Mouse (Mus musculus) gastrocnemius, postnatal 14 days (tissue): ENCODE measurements at regions not wholly inside any gene's neighbourhood (a gene's known extent, or its start where the extent isn't known, plus 50 kb on each side); places are given as distances from the start of the nearest gene placed in this dataset.

Source experiments
- DNase-seq: peaks from one replicate; pipeline ENCODE4 v3.0.0; 2021; ENCODE audit warnings: mixed read lengths
- intact Hi-C: fragments of 180-260 bp; cut with DNase I; formaldehyde crosslinking; loops from one replicate; pipeline ENCODE4 v1.15.1; 2025; ENCODE audit warnings: low total_unique reads

DNA sequence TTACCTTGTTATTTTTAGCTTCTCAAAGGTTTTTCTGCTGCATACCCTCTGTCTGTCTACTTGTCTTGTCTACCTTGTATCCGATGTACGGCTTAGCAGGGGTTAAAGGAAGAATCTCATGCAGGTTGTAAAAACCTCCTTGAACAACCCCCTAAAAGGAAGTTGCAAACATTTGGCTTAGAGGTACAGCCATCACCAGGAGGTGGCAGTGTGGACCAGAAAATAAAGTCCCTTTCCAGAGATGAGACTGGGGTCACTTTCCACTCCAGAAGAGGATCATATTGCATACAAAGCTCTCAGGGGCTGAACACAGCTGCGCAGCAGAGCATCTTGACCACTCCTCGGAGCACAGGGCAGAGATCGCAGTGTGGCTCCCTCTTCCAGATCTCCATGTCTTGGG, 109.0 kb upstream of the Ralgapa2 start:
- peak; percentile 15 for DNase-seq

DNA sequence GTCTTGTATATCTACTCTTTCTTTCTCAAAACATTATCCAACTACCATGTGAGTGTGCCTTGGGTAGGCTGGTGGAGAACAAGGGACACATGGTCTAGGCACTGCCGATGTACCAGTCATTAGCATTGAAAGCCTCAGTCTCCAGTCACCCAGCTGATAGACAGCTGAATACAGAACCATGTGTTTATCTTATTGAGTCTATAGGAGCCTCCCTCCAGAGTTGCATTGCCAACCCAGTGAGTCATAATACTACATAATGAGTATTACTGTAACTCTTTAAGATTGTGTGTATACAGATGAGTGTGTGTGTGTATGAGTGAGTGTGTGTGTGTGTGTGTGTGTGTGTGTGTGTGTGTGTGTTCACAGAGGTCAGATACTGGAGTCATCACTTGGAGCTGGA, 110.9 kb upstream of the Ralgapa2 start:
- DNase-seq = no peak
- intact Hi-C loops = no loop called here

More for the DNA sequence above, 109.0 kb upstream of the Ralgapa2 start:
- intact Hi-C loops = no loop called here

DNA sequence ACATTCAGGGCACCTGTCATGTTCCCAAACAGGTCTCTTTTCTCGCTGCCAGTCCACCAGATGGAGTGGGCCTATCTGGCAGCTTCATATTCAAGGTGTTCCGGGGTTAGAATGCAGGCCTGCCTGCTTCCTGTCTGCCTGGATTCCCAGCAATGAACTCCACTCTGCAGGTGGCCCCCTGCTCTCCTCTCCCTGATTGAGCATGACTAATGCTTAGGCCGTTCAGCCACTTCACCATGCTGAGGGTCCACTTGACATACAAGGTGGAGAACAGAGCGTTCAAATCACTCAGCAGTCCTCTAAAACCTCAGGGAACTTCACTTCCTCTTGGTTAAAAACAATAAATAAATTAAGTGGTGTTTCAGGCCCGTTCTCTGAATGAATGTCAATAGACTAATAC, 112.1 kb upstream of the Ralgapa2 start:
- intact Hi-C loops = no loop called here
- DNase-seq = no peak

DNA sequence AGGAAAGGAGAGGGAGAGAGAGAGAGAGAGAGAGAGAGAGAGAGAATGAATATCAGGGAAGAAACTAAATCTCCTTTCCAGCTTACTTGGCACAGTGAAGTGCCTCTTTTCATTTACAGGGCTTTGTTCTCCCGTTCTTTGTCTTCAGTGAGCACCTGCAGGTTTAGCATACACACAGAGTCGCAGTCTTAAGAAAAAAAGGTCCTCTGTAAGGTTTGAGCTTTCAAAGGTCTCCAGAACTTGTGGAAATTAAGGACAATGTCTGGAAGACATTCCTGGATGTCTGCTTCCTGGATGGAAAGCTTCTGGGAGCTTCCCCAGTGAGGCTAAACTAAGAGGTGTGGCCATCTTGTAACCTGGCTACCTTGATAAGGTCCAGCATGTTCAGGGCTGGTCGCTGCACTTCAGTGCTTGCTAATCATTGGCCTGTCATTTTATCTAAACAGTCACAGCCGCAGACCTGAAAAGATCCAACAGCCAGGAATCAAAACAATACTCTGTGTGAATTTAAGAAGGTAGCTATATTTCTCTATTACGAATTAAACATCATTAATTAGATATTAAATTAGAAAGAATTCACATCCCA, 113.1 kb upstream of the Ralgapa2 start:
- intact Hi-C loops = no loop called here
- DNase-seq = no peak

DNA sequence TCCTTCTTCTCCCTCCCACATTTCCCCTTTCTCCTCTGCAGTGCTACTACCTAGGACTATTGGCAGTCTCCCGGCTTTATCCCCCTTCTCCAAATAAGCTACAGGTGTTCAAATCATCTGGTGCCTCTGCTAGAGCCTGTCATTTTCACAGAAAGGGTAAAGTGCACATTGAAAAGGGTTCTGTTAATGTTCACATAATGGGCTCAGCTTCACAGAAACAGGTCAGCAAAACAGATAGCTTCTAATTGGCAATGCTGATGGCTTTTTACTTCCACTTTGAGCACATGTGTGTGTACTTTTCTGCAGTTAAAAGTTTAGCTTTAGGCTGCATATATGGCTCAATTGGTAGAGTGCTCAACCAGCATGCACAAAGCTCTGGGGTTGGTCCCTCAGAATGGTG, 114.4 kb upstream of the Ralgapa2 start:
- DNase-seq = no peak
- intact Hi-C loops = no loop called here

GRCm38 (mm10) chr2:146630179-146630578, 118.0 kb upstream of the Ralgapa2 start:
- no peak for DNase-seq
- intact Hi-C loops = loop anchor here (10.0 kb wide), 1 partner anchor 335 kb away; no protein-coding TSS in a partner anchor

- no peak for DNase-seq
- intact Hi-C loops = loop anchor here (10.0 kb wide), 1 partner anchor 334 kb away; no protein-coding TSS in a partner anchor
Observed at GRCm38 (mm10) chr2:146631098-146631497, 119.0 kb upstream of the Ralgapa2 start.

DNA sequence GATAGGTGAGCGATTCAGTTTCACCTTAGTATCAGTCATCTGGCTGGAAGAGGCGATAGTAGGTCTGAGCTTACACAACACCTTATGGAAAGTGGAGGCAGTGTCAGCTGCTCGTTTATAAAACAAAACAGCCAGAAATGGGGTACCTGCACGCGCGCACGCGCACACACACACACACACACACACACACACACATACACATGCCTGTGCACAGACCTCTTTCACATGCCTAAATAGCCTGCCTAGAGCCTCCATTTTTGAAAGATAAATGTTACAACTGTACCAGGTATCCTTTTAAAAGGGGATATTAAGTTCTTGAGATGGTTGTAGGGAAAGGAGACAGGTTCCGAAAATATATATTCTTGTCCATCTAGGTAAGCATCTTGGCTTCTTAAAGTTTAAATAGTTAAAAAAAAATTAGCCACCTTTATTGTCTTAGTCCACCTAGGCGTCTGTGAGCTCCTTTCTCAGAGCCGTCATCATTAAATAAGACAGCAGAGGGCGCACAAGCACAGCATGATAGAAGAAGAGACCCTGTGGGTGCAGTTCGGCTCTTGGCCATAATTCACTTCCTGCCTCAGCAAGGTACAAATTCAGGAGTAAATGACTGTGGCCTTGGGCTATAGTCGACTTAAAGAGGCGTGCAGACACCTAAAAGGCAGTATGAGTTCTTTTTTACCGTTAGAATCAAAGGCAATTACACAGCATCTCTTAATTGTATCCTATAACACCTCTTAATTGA, 121.4 kb upstream of the Ralgapa2 start:
- peak; percentile 18 for DNase-seq
- intact Hi-C loops = loop anchor here (10.0 kb wide), 1 partner anchor 331 kb away; no protein-coding TSS in a partner anchor

GRCm38 (mm10) chr2:146637573-146637972, 125.4 kb upstream of the Ralgapa2 start:
- intact Hi-C loops = loop anchor here (5.0 to 10.0 kb wide), 2 partner anchors 327 to 540 kb away; no protein-coding TSS in a partner anchor

DNA sequence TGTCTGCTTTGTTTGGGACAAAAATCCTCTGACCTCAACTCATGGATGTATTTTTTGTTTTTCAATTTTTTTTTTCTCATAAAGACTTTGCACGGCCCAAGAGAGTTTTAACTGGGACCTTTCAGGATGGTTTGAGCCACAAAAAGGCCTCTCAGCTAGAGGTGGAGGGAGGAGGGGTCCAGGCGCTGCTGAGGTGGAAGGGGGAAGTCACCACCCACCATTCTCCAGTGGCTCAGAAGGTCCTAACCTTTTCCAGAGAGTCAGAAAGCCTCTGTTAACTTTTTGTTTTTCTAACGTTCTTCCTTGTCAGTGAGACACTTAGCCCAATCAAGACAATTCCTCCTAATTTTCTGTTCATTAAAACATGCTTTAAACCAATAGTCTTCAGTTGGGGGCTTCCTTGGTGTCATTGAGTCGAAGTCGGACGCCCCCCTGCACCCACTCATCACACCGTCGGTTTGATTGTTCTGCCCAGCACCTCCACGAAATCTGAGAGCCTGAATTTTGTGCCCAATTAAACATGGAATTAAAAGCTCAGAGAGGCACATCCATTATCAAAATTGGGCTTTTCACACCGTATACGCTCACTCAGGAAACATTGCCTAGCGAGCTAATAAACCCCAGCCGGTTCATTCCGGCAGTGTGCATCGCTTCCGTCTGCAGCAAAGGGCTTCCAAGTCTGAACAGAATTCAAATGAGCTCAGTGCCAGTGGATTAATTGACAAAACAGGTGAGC, 134.3 kb upstream of the Ralgapa2 start:
- DNase-seq = no peak
- intact Hi-C loops = no loop called here

More at GRCm38 (mm10) chr2:146637573-146637972, 125.4 kb upstream of the Ralgapa2 start:
- DNase-seq = no peak

DNA sequence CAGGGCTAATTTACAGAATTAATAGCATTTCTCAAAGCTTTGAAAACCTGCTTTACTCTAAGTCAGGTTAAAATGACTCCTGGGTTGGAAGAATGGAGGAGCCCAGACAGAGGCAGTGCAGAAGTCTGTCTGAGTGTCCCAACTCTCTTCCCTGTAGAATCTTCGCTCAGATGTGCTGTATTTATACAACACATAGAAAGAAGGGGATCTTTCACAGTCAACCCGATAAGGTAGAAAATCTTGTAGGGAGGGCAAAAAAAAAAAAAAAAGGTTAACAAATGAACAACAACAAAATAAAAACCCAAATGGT, 134.8 kb upstream of the Ralgapa2 start:
- DNase-seq = no peak
- intact Hi-C loops = no loop called here

- intact Hi-C loops = no loop called here
- DNase-seq = no peak
Observed at GRCm38 (mm10) chr2:146661346-146661745, 149.2 kb upstream of the Ralgapa2 start.

DNA sequence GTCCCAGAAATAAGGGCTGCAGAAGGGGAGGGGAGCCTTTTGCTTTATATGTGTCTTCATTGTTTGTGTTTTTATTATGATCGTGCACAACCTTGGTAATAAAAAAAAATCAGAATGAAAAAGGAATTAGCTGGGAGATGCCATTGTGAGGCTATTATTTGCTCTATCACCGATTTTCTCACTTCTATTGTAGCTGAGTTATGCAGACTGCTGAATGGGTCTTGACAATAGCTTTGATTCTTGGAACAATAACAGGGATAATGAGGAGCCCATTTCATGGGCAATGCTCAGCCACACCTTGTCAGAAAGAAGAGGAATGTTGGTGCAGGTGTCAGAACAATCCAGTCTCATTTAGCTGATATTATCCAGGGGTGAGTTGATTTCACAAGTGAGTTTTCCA, 160.6 kb upstream of the Ralgapa2 start:
- intact Hi-C loops = no loop called here
- DNase-seq = no peak

DNA sequence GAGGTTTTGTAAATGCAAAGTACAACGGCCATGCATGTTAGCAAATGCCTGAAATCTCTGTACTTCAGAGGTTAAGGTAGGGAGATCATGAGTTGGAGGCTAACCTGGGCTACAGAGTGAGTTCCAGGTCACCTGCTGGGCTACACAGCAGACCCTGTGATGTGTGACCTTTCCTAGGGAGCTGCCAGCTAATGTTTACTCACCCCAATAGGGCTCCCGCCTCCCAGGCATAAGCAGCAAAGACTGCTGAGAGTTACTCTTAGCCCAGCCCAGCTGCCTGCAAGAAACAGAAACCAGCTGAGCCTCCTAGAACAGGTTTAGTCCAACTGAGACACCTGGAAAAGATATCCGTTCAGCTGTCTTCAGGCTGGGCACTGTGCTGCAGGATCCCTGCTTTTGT, 169.8 kb upstream of the Ralgapa2 start:
- intact Hi-C loops = no loop called here
- DNase-seq = no peak

- DNase-seq = no peak
- intact Hi-C loops = no loop called here
Observed at GRCm38 (mm10) chr2:146685854-146686507, 169.7 kb upstream of the Kiz start.

GRCm38 (mm10) chr2:146688544-146688943, 167.1 kb upstream of the Kiz start:
- intact Hi-C loops = no loop called here
- no peak for DNase-seq

- no peak for DNase-seq
- intact Hi-C loops = no loop called here
Observed at GRCm38 (mm10) chr2:146693484-146693883, 162.2 kb upstream of the Kiz start.

DNA sequence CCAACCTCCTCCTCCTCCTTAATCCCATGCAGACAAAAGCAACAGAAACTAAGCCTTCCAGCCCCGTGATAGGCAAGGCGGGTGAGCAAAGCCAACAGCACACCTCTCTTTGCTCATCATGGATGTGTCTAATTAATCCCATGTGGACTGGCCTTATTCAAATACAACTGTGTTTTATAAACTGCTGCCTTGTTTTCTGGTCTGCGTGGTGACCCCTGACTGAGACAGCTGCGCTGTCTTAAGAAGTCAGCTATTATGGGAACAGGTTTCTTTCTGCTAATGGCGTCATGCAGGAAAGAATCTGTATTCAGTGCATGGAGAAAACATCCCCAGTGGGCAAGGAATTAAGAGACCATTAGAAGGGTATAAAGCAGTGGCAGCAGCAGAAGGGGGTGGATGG, 161.6 kb upstream of the Kiz start:
- intact Hi-C loops = no loop called here
- no peak for DNase-seq

DNA sequence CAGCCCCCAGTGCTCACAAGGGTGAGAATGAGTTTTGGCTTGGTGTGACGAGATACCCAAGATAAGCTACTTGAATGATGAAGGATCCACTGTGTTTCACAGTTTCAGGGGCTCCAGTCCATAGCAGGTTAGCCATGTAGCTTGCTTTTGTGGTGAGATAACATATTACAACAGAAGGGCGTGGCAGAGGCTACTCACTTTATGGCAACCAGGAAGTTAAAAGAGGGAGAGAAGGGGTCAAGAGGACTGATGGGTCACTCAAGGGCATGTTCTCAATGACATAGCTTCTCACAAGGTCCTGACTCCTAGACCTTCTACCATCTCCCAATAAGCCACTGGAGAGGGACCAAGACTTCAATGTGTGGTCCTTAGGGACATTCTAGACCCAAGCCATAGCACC, 159.4 kb upstream of the Kiz start:
- intact Hi-C loops = no loop called here
- DNase-seq = no peak

GRCm38 (mm10) chr2:146696727-146697126, 158.9 kb upstream of the Kiz start:
- no peak for DNase-seq
- intact Hi-C loops = no loop called here
